Mouse (Mus musculus): ENCODE data around the gene Nhlrc4. TPM values are rescaled to one million over a fixed set of nuclear protein-coding genes. Genes with fewer than 3 reads are reported as not detected.

Gene Nhlrc4
- total RNA-seq, 2 experiments from 2014 or later: not detected

DNA sequence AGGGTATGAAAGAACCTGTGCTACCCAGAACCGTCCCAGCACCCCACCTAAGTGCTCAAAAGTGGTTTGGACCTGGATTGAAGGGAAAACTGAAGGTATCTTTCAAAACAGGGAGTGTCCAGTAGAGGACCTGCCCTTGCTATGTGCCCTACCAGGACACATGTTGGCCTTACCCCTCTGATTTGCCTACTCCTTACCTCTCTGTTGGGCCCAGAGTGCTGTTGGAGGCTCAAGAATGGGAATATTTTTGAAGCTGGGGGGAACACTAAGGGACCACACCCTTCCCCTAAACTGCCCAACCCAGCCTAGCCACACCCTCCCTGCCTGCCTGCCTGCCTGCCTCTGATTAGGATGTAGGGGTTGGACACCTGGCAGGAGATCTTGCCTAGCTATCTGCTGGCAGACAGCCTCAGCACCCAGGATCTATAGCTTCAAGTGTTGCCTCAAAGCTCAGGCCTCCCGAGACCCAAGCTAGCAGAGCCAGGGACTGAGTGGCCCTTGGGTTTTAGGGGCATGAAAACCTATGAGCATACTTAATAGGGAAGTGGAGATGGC, 2.1 kb downstream of the Nhlrc4 start:
- intact Hi-C loops (cut with DNase I): no loop called here
- no peak for DNase-seq (ENCODE audit: low spot score in 2 of 2)

DNA sequence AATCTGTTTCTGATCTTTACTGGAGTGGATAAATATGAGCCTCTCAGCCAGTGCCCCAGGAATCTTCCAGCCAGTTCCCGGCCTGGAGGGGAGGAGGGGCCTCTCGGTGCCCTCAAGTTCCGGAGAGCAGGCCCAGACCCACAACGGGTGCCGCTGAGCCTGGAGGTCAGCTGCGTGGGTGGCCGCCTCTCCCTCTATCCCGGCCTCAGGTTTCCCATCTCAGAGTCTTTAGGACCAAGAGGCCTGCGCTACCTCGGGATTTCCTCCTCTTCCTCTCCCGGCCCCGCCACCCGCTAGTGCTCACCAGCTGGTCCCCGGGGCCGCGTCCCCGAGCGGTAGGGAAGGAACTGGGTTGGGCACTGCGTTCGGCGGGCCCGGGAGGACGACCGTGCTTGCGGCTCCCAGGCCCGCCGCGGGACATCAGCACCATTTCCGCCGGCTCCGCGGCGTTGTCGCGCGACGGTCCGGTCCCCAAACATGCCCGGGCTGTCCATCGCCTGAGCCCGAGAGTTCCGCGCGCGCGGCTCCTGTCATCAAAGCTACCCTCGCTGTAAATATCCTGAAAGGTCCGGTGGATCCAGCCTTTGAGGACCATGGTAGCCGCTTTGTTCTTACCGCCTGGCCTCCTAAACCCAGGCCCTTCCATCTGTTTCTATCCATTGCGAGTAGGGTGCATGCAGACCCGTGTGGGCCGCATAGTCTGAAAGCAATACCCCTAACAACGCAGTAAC, 3.1 kb downstream of the Nhlrc4 start:
- DNase-seq (ENCODE audit: low spot score in 2 of 2): peak; percentile 64 to 82
- intact Hi-C loops (cut with DNase I): no loop called here

DNA sequence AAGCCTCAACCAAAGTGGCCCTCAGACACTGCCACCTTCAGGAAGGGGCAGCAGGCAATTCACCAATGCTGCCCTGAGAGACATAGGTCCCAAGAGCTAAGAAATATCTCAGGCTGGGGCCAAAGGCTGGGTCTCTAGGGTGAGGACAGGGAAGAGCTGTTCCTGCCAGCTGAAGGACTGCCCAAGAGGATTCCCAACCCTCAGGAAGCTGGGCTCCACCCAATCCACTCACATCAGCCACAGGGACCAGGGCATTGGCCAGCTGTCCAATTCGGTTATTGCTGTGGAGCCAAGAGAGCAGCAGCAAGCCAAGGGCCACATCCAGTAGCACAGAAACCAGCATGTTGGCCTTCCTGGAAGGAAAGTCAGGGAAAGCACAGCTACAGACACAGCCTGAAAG, 10.2 kb downstream of the Nhlrc4 start:
- intact Hi-C loops (cut with DNase I): no loop called here
- no peak for DNase-seq (ENCODE audit: low spot score in 2 of 2)

DNA sequence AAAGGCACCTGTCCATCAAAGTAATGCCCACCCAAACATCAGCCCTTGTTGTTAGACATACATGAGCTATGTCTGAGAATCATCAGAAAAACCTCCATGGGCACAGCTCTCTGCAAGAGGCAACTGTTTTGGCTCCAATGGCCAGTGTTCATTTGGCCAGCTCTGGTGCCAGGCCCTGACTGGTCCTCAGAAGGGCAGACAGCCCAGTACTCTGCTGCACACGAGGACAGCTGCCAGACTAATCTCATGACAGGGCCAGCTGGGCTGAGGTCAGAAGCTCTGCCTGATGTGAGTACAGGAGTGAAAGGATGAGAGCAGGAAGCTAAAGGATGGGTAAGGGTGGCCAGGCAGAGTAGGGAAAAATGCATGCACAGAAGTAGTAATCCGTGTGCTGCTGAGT, 19.4 kb downstream of the Nhlrc4 start:
- intact Hi-C loops (cut with DNase I): no loop called here
- peak in 1 of 2 experiments; percentile 35 for DNase-seq (ENCODE audit: low spot score in 2 of 2)

DNA sequence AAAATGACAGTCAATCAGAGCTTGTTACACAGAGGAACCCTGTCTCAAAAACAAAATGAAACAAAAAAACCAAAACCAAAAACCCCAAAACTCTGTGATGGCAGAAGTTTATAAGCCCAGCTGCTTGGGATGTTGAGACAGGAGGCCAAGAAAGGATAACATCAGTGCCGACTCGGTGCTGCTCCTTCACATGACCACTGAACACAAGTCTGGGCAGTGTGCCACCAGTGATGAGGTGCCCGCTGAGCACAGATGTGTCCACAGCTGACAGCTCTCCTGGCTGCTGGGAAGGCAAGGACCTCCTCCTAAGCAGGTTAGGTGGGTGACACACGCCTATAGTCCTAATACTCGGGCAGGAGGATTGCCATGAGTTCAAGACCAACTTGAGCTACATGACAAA, 22.6 kb downstream of the Nhlrc4 start:
- intact Hi-C loops (cut with DNase I): loop anchor here (5.0 kb wide), 1 partner anchor 45 kb away; the partner anchor contains the start of gene Mettl26
- DNase-seq (ENCODE audit: low spot score in 2 of 2): no peak

DNA sequence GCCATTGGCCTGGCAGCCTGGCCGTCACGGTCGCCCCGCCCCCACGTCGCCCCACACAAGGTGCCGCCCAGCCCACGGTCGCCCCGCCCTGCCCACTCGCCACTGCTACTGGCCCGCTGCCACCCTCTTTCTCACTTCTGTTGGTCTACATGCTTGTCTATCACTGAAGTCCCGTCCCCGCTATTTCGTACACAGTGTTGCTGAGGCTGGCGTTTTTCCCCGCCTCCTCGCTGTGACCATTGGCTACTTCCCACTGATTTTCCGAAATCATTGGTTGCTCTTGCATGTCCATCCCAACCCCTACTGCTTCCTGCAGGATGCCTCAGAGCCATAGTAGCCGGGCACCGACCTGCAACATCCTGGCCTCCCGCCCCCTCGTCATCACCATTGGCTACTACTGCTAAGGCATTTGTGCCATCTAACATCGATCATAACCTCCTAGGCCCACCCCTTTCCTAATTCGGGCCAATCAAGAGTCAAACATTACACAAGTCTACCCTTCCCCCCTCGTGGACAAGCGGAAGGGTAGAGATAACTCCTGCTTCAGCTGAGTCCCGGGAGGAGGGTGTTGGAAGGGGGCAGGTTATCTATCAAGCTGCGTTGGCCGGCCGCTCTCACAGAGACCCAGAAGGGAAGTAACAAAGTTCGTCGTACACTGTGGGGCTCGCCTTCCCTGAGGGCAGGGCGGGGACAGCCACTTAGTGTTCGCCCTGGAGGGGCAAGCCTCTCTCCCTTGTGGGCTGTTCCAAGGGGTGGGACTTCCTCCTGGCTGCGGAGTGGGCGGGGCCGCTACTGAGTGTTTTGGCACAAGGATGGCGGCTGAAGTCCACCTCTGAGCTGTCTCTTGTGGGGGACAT, 24.7 kb downstream of the Nhlrc4 start:
- DNase-seq (ENCODE audit: low spot score in 2 of 2): peak; percentile 100
- intact Hi-C loops (cut with DNase I): loop anchor here (5.0 kb wide), 1 partner anchor 43 kb away; the partner anchor contains the start of gene Mettl26

DNA sequence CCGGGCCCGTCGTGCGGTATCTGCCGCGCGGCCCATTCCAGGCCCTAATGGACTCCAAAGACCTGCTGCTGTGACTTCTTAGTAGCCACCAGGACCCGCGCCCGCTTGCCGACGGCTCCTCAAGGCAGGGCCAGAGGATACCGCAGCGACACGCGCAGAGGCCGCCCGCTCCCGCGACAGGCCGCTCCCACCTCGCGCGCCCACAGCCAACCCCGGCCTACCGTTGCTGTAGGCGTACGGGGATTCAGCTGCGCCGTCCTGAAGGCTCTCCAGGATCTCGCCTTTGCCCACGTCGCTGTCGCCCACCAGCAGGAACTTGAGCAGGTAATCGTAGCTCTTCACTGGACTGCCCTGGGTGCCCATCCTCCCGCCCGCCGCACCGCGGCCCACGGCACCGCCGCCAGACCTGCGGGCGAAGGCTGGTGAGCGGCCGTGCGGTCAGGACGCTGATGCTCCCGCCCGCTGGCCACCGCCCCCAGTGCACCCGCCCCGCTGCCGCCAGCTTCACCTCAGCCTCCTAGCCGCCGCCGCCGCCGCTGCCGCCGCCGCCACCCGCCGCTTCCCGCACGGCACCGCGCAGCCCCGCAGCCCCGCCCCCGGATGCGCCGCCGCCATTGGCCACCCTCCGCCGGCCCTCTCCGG, 25.5 kb downstream of the Nhlrc4 start, which contains the start of gene Rab40c:
TSS of gene Rab40c (minus strand) at position 584 of the 642 bp plus-strand sequence.
- intact Hi-C loops (cut with DNase I): no loop called here
- peak; percentile 40 to 48 for DNase-seq (ENCODE audit: low spot score in 2 of 2)

DNA sequence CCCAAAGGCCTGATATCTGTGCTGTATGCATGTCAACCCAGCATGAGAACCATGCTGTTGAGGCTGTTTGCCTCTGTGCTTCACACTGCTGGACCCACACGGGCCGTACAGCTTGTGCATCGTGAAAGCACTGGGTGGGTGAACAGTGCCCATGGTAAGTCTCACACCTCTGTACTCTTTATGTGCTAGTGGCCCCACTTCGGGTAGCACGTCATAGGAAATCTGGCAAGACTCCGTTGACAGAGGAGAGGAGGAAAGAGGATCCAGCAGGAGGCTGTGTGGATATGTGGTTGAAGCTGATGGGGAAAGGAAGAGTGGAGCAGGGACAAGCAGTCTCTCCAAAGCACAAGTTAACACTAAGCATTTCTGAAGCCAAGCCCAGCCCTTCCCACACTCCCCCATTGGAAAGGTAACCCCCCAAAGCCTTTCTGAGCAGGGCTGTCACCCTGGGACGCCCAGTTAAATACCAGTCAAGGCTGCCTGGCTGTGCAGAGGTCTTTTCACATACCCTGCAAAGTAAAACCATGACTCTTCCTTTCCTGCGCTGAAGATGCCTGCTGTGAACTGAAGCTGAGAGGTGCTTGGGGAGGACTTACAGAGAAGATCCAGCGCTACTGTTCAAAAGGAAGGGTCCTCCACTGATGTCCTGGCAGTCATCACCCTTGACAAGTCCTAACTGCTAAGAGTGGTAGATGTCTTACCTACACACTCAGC, 26.6 kb downstream of the Nhlrc4 start:
- intact Hi-C loops (cut with DNase I): no loop called here
- no peak for DNase-seq (ENCODE audit: low spot score in 2 of 2)

DNA sequence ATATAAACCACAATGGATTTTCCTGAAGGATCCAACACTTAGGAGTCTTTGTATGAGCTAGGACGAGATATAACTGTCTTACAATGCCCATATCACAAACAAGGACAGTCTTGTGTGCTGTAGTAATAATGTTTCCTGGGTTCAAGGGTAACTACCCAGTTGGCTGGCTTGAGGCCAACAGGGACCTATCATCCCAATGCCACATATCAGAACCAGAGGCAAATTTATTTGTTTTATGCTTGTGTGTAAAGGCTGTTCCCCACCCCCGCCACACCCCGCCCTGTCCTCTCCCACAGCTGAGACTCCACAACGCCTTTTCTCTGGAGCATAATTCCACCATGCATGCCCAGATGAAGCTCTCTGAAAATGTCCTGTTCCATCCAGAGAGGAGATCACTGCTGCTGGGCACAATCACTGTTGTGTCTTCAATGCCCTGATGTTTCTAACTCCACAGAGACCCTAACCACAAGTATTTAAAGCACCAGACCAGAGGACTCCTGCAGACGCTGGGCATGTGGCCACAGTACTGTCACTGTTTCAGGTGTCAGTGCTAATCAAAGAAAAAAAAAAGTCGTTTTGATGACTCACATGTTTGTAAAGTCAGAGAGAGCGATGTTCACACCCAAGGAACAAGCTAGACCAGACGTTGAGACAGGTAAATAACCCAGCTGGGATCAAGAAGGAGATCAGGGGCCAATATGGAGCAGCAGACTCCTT, 27.7 kb downstream of the Nhlrc4 start:
- intact Hi-C loops (cut with DNase I): no loop called here
- DNase-seq (ENCODE audit: low spot score in 2 of 2): no peak

DNA sequence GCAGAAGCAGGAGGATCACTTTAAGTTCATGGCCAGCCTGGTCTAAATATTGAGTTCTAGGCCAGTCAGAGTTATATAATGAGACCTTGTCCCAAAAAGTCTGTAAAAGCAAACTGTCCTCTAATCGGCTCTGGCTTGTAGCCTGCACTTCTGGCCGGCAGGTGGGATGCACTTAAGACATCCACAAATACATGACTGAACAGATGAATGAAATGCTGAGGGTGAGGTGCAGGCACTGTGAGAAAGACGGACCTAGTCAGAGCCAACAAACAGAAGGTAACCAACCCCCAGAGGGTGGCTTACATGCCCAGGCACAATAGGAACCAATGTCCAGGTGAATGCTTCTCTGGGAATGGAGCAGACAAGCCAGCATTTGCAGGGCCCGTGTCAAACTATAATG, 30.5 kb downstream of the Nhlrc4 start:
- intact Hi-C loops (cut with DNase I): no loop called here
- DNase-seq (ENCODE audit: low spot score in 2 of 2): no peak

DNA sequence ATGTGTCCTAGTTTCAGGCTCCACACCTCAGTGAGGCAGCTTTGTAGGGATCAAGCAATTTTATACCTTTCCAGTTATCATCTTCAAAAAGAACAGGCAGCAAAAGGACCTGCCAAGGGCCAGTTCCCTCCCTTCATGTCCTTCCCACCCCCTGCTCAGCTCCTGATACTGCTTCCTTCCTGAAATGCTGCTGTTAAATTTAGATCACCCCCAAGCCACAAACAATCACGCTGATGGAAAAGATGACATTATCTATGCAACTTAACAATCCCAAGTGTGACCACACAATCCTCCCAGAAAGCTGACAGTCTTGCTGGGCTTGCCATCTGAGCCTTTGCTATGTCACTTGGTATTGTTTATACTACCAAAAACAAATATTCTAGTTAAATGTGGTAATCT, 30.9 kb downstream of the Nhlrc4 start:
- intact Hi-C loops (cut with DNase I): loop anchor here (2.0 kb wide), 1 partner anchor 17 kb away; no protein-coding TSS in a partner anchor
- no peak for DNase-seq (ENCODE audit: low spot score in 2 of 2)

DNA sequence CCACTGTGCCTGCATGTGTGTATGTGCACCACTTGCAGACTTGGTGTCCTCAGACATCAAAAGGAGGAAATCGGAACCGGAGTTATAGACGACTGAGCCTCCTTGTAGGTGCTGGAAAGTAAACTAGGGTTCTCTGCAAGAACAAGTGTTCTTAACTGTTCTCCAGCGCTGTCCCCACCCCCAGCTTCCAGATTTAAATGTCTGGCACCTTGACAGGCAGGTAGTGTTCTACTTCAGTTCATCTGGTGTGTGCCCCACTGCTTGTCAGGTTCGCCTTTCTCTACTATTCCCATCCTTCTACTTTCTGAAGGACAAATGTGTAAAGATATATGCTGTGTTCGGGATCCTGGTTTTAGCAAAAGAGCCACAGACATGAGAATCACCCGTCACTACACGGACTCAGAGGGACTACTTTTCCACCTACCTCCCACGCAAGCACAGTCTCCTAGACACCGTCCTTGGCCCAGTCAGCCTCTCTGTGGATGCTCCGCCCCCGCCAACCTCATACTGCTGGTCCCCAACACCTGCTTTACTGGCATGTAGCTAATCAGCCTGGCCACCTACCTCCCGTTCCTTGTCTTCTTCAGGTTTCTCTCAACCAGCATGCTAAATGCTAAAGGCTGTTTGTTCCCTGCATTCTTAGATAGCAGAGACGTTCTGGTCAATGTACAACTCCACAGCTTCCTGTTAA, 31.4 kb downstream of the Nhlrc4 start:
- DNase-seq (ENCODE audit: low spot score in 2 of 2): peak; percentile 57 to 72
- intact Hi-C loops (cut with DNase I): loop anchor here (2.0 kb wide), 1 partner anchor 17 kb away; no protein-coding TSS in a partner anchor

DNA sequence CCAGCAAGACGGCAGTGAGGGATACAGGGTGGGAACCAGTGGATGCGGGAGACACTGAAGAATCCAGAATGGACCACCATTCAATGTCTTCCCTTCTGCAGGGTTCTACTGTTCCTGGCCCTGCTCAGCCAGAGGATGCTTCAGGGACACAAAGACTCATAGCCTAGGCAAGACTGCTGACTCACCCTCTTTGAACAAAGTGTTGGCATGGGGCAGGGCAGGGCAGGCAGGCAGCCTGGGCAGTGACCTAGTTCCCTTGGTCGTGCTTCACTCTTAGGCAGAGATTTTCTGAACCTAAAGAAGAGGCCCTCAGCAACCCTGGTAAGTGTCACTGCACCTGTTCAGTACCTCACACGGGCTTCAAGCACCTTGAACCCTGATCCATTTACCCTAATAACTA, 32.9 kb downstream of the Nhlrc4 start:
- no peak for DNase-seq (ENCODE audit: low spot score in 2 of 2)
- intact Hi-C loops (cut with DNase I): loop anchor here (2.0 kb wide), 1 partner anchor 15 kb away; no protein-coding TSS in a partner anchor

DNA sequence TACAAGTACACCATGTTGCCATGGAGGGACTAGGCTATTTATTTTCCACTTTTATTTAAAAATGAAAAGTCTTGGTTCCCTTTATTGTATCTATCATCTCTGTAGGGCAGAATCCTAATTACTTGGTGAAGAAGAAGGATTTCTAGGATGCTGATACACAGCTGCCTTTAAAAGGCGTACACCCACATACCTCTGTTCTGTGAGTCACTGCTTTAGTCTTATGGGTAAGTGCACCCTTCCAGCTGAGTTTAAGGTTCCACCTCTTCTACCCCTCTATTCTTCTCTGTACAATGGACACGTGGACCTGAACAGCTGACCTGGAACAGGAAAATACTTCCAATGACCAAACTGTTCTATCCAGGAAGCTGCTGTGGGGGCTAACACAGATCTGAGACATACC, 37.1 kb downstream of the Nhlrc4 start:
- DNase-seq (ENCODE audit: low spot score in 2 of 2): no peak
- intact Hi-C loops (cut with DNase I): no loop called here

DNA sequence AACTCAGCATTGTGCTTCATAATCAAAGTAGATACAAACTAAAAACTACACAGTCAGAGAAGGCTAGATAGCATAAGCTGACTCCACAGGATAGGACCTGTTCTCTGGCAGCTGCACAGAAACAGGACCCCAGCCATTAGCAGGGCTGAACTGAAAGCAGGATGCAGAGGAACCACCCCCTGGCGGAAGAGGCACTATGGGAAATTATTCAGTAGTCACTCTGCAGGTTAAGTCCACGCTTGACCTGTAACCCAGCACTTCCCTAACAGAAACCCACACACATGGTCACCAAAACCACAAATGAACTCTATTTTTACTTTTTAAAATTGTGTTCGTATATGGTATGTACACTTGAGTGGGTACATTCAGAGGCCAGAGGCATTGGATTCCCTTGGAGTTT, 41.7 kb downstream of the Nhlrc4 start:
- DNase-seq (ENCODE audit: low spot score in 2 of 2): no peak
- intact Hi-C loops (cut with DNase I): no loop called here

DNA sequence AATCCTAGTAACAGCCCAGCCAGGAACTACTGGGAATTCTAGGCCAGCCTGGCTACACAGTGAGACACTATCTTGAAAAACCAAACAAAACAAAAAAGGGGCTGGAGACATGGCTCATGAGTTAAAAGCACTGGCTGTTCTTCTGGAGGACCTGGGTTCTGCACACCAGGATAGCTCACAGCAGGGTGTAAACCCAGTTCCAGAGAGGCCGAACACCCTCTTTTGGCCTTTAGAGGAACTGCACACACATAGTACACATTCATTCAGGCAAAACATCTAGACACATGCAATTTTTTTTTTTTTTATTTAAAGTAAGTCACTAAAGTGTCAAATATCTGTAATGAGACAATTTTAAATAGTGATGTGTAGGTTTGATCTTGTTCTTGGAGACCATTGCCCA, 44.6 kb downstream of the Nhlrc4 start:
- intact Hi-C loops (cut with DNase I): no loop called here
- no peak for DNase-seq (ENCODE audit: low spot score in 2 of 2)

DNA sequence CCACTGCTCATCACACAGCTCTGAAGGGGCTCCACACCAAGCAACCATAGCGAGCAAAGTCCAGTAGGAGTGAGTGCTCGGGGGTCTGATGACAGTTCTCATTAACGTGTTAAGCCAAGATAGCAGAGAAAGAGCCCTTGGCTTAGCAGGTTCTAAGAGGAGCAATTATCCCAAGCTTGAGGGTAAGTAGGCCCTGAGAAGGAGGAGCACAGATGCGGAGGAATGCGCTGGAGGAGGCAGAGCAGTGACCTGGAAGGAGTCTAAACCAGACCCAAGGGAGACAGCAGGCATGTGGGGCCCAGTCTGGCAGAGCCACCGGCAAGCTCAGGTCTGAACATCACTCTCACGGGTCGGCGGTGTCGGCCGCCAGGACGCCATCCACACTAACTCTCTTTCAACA, 48.9 kb downstream of the Nhlrc4 start:
- DNase-seq (ENCODE audit: low spot score in 2 of 2): no peak
- intact Hi-C loops (cut with DNase I): loop anchor here (2.0 kb wide), 1 partner anchor 17 kb away; no protein-coding TSS in a partner anchor

DNA sequence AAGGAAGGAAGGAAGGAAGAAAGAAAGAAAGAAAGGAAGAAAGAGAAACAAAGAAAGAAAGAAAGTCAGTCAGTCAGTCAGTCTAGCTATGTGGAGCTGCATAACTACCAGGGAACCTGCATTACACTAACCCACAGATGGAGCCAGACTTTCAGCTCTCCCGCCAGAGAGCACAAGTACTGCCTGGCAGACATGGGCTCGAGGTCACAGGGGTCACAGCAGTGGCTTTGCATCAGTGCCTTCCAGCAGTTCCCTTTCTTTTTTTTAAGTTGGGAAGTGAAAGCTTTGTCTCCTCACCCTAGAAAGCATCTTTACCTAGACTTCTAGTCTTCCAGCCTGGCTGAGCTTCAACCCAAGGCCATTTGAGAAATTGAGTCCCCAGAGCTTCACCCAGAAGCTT, 49.3 kb downstream of the Nhlrc4 start:
- no peak for DNase-seq (ENCODE audit: low spot score in 2 of 2)
- intact Hi-C loops (cut with DNase I): no loop called here

All from left cerebral cortex, postnatal 14 days (tissue).